In the genomic region with DNA sequence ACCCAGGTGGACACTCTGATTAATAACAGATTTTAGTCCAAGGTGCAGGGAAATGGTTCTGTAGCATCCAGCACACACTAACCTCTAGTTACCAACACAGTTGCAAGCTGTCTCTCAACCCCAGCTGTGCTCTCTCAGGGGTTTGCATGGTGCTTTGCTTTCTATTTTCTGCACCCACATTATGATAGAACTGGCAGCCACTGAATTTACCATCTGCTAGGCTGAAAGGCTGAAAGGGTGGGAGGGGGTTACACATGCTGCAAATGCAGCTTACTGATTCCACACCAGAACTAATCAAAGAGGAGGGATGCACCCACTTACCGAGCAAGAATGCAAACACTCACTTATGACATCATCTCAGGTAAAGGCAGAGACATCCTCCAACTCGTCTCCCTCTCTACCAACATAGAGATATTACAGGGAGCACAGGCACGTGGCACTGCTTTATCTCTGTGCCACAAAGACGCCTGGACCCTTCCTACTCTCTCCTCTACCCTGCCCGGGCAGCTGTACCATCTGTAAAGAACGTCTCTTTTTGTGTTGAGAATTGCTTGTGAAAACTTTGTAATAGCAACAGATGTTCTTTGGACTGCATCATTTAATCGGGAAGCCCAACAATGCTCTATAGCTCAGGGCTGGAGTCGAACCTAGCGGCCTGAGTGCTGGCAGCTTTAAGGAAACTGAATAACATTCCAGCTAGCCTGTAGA, we compare ENCODE assay signal across 15 mouse cellular contexts. TPM values are rescaled to one million over a fixed set of nuclear protein-coding genes. Genes with fewer than 3 reads are reported as not detected.
DNase-seq lines count a peak whose midpoint lies in the region; ATAC-seq and TF ChIP-seq lines count a peak whose summit lies in the region.
"Had no signal": no experiment of that assay in that cellular context is flagged by ENCODE, and none has a peak within 500 bp of the region (broad histone marks: within the 10 kb centered on the region; RNA-seq: fewer than 3 reads in every experiment).

No protein-coding gene starts in this region.

- no peak overlapping the region for H3K27ac ChIP-seq in intestine, embryonic 14.5 days (ENCODE audit: low read depth)
- H3K27ac ChIP-seq in intestine, postnatal 0 days (ENCODE audit: low read depth, low read length), result no peak overlapping the region
- peak overlapping the region; percentile 82 for H3K27ac ChIP-seq in forebrain, embryonic 12.5 days
- no peak overlapping the region for H3K27ac ChIP-seq in stomach, postnatal 0 days (replicated peaks)

- peak; percentile 45 for DNase-seq in intestine, embryonic 14.5 days (ENCODE audit: low spot score)
- peak; percentile 66 for DNase-seq in brain, adult 2 months (ENCODE audit: low read depth, low spot score)
- DNase-seq in layer of hippocampus, adult 9-11 months, result peak; percentile 72
- no peak for DNase-seq in stomach, postnatal 0 days (ENCODE audit: low spot score)
- no peak for DNase-seq in spleen, postnatal 14 days (ENCODE audit: low spot score in 2 of 2)
- DNase-seq: B cell, adult 2 months; cerebellum, adult 9-10 months; gastrocnemius, postnatal 25 days; kidney, adult 2 months; kidney, postnatal 14 days; liver, postnatal 0 days; lung, postnatal 10 days; thymus, adult 18-20 months had no signal

- no peaks in the 10 kb centered on the region for H3K4me1 ChIP-seq in intestine, embryonic 14.5 days (replicated peaks; ENCODE audit: control insufficient read depth, insufficient read depth, low read length)
- H3K4me1 ChIP-seq in intestine, postnatal 0 days (replicated peaks; ENCODE audit: control insufficient read depth, insufficient read depth, low read length), result no peaks in the 10 kb centered on the region
- H3K4me1 ChIP-seq in forebrain, embryonic 12.5 days, result peaks cover 33% of the 10 kb centered on the region
- no peaks in the 10 kb centered on the region for H3K4me1 ChIP-seq in stomach, postnatal 0 days (replicated peaks; ENCODE audit: control insufficient read depth, insufficient read depth)

- H3K4me2 ChIP-seq in intestine, embryonic 14.5 days (ENCODE audit: low read length), result no peak overlapping the region
- no peak overlapping the region for H3K4me2 ChIP-seq in intestine, postnatal 0 days (replicated peaks; ENCODE audit: low read depth)
- H3K4me2 ChIP-seq in forebrain, embryonic 12.5 days, result no peak overlapping the region
- H3K4me2 ChIP-seq in stomach, postnatal 0 days (replicated peaks; ENCODE audit: low read depth), result no peak overlapping the region

- 75% methylated on average over 9 of the region's 9 CpGs for WGBS in intestine, embryonic 14.5 days
- 75% methylated on average over 9 of the region's 9 CpGs for WGBS in intestine, postnatal 0 days
- 59% methylated on average over 9 of the region's 9 CpGs for WGBS in forebrain, embryonic 12.5 days
- WGBS in stomach, postnatal 0 days, result 71% methylated on average over 9 of the region's 9 CpGs

- TF ChIP-seq CTCF in intestine, postnatal 0 days (IDR thresholded peaks at IDR 0.05; ENCODE audit: low read depth), result no peak
- TF ChIP-seq CTCF in stomach, postnatal 0 days (IDR thresholded peaks at IDR 0.05; ENCODE audit: low read depth), result no peak

- H3K36me3 ChIP-seq in intestine, embryonic 14.5 days (ENCODE audit: control insufficient read depth, insufficient read depth, low read length), result no peaks in the 10 kb centered on the region
- H3K36me3 ChIP-seq in intestine, postnatal 0 days (ENCODE audit: control insufficient read depth, insufficient read depth), result no peaks in the 10 kb centered on the region
- H3K36me3 ChIP-seq in forebrain, embryonic 12.5 days (replicated peaks), result no peaks in the 10 kb centered on the region
- no peaks in the 10 kb centered on the region for H3K36me3 ChIP-seq in stomach, postnatal 0 days (ENCODE audit: control insufficient read depth, insufficient read depth, low read length)

- TF ChIP-seq EP300 in stomach, postnatal 0 days (optimal IDR thresholded peaks at IDR 0.05), result no peak

- no peak overlapping the region for H3K4me3 ChIP-seq in intestine, embryonic 14.5 days (ENCODE audit: low read depth, low read length)
- no peak overlapping the region for H3K4me3 ChIP-seq in intestine, postnatal 0 days (ENCODE audit: low read depth, low read length)
- H3K4me3 ChIP-seq in forebrain, embryonic 12.5 days (replicated peaks), result no peak overlapping the region
- no peak overlapping the region for H3K4me3 ChIP-seq in stomach, postnatal 0 days (ENCODE audit: low read depth, low read length)

- no peak for ATAC-seq in intestine, embryonic 14.5 days (replicated peaks; ENCODE audit: low FRiP score, low TSS enrichment, low read depth)
- no peak for ATAC-seq in intestine, postnatal 0 days
- peak; percentile 37 for ATAC-seq in forebrain, embryonic 12.5 days (ENCODE audit: low FRiP score)
- ATAC-seq in stomach, postnatal 0 days (ENCODE audit: low FRiP score, low TSS enrichment), result no peak
- ATAC-seq: liver, postnatal 0 days had no signal

- no peak overlapping the region for H3K9ac ChIP-seq in intestine, embryonic 14.5 days (ENCODE audit: low read length)
- H3K9ac ChIP-seq in intestine, postnatal 0 days (ENCODE audit: low read depth, low read length), result no peak overlapping the region
- H3K9ac ChIP-seq in forebrain, embryonic 12.5 days, result no peak overlapping the region
- no peak overlapping the region for H3K9ac ChIP-seq in stomach, postnatal 0 days (ENCODE audit: low read length)
- H3K9ac ChIP-seq: liver, postnatal 0 days had no signal

- H3K27me3 ChIP-seq in intestine, embryonic 14.5 days (replicated peaks; ENCODE audit: control insufficient read depth, insufficient read depth, low read length), result no peaks in the 10 kb centered on the region
- H3K27me3 ChIP-seq in intestine, postnatal 0 days (replicated peaks; ENCODE audit: control insufficient read depth, insufficient read depth, low read length), result no peaks in the 10 kb centered on the region
- H3K27me3 ChIP-seq in forebrain, embryonic 12.5 days, result peaks cover 6% of the 10 kb centered on the region; the same call in 1 of the 2 replicates
- H3K27me3 ChIP-seq in stomach, postnatal 0 days (ENCODE audit: control insufficient read depth, insufficient read depth, low read length), result no peaks in the 10 kb centered on the region

- no peaks in the 10 kb centered on the region for H3K9me3 ChIP-seq in intestine, embryonic 14.5 days (ENCODE audit: control insufficient read depth, low read length)
- H3K9me3 ChIP-seq in intestine, postnatal 0 days (ENCODE audit: control insufficient read depth), result no peaks in the 10 kb centered on the region
- H3K9me3 ChIP-seq in forebrain, embryonic 12.5 days, result no peaks in the 10 kb centered on the region
- H3K9me3 ChIP-seq in stomach, postnatal 0 days (ENCODE audit: control insufficient read depth, low read length), result no peaks in the 10 kb centered on the region

RNA-seq across cellular contexts. Expression of a gene that starts 23.0 kb away (rescaled TPM):
- 18.2 and 18.7 TPM in 2 replicates for polyA plus RNA-seq in intestine, embryonic 14.5 days (2014; fragmentation: Nextera tagmentation; extraction: Ambion mirVana)
- polyA plus RNA-seq in intestine, postnatal 0 days (2015; fragmentation: Nextera tagmentation; extraction: Ambion mirVana), result 11.0 and 11.8 TPM in 2 replicates
- 11.2 and 14.2 TPM in 2 replicates for polyA plus RNA-seq in forebrain, embryonic 12.5 days (2016; fragmentation: Nextera tagmentation; extraction: Ambion mirVana)
- polyA plus RNA-seq in stomach, postnatal 0 days (2015; fragmentation: Nextera tagmentation; extraction: Ambion mirVana), result 13.4 and 14.6 TPM in 2 replicates

Comparison
In these comparisons a context has a peak if more than half of its experiments do, and no peak if none do; other contexts are left out.
1. DNase-seq: peak in intestine, embryonic 14.5 days (single experiment), brain, adult 2 months (single experiment) and layer of hippocampus, adult 9-11 months (single experiment); none in stomach, postnatal 0 days (single experiment) and spleen, postnatal 14 days (0 of 2).